Mouse (Mus musculus): Measurements from ENCODE around the gene Gm20721. TPM values are rescaled to one million over a fixed set of nuclear protein-coding genes. Genes with fewer than 3 reads are reported as not detected.
A peak's percentile ranks its signal among the peaks of the same experiment; 100 is the strongest.

Gm20721 gene
- polyA plus RNA-seq, 1 experiment from 2014 or later = 8.6 TPM

- Histone ChIP-seq H3K9me3 (replicated peaks; ENCODE audit: control insufficient read depth, low read length) (no peaks in the 10 kb centered on the region), H3K36me3 (ENCODE audit: control insufficient read depth, insufficient read depth, low read length) (no peaks in the 10 kb centered on the region), H3K9ac (ENCODE audit: low read depth, low read length) (no peak overlapping the region), H3K4me3 (ENCODE audit: low read depth, low read length) (no peak overlapping the region), H3K27me3 (ENCODE audit: control insufficient read depth, insufficient read depth, low read length) (no peaks in the 10 kb centered on the region), H3K27ac (ENCODE audit: low read depth, low read length) (no peak overlapping the region), H3K4me2 (no peak overlapping the region), H3K4me1 (ENCODE audit: control insufficient read depth, insufficient read depth, low read length) (no peaks in the 10 kb centered on the region)
- 14% methylated on average over 7 of the region's 7 CpGs for WGBS (ENCODE audit: insufficient replicate concordance)
- ATAC-seq (replicated peaks; ENCODE audit: insufficient number of reproducible peaks, low FRiP score, low TSS enrichment) = peak; percentile 42; the same call in 1 of the 2 replicates
Observed at GRCm38 (mm10) chr2:174310913-174311514, 35.5 kb downstream of the Gm20721 start.

GRCm38 (mm10) chr2:174307903-174308302, 38.6 kb downstream of the Gm20721 start:
- Histone ChIP-seq H3K9ac (ENCODE audit: low read depth, low read length) (no peak overlapping the region), H3K9me3 (replicated peaks; ENCODE audit: control insufficient read depth, low read length) (no peaks in the 10 kb centered on the region), H3K27ac (ENCODE audit: low read depth, low read length) (no peak overlapping the region), H3K36me3 (ENCODE audit: control insufficient read depth, insufficient read depth, low read length) (no peaks in the 10 kb centered on the region), H3K4me3 (ENCODE audit: low read depth, low read length) (no peak overlapping the region), H3K4me1 (ENCODE audit: control insufficient read depth, insufficient read depth, low read length) (no peaks in the 10 kb centered on the region), H3K27me3 (ENCODE audit: control insufficient read depth, insufficient read depth, low read length) (no peaks in the 10 kb centered on the region), H3K4me2 (no peak overlapping the region)
- WGBS (ENCODE audit: insufficient replicate concordance) = 57% methylated on average over 3 of the region's 3 CpGs
- no peak for ATAC-seq (replicated peaks; ENCODE audit: insufficient number of reproducible peaks, low FRiP score, low TSS enrichment)

GRCm38 (mm10) chr2:174305646-174306045, 40.9 kb downstream of the Gm20721 start:
- no peak overlapping the region for H3K4me3 ChIP-seq (ENCODE audit: low read depth, low read length)
- 30% methylated on average over 5 of the region's 5 CpGs for WGBS (ENCODE audit: insufficient replicate concordance)
- no peaks in the 10 kb centered on the region for H3K36me3 ChIP-seq (ENCODE audit: control insufficient read depth, insufficient read depth, low read length)
- H3K27me3 ChIP-seq (ENCODE audit: control insufficient read depth, insufficient read depth, low read length) = no peaks in the 10 kb centered on the region
- no peak overlapping the region for H3K4me2 ChIP-seq
- H3K4me1 ChIP-seq (ENCODE audit: control insufficient read depth, insufficient read depth, low read length) = no peaks in the 10 kb centered on the region
- no peak overlapping the region for H3K9ac ChIP-seq (ENCODE audit: low read depth, low read length)
- ATAC-seq (replicated peaks; ENCODE audit: insufficient number of reproducible peaks, low FRiP score, low TSS enrichment) = no peak
- H3K27ac ChIP-seq (ENCODE audit: low read depth, low read length) = no peak overlapping the region
- H3K9me3 ChIP-seq (replicated peaks; ENCODE audit: control insufficient read depth, low read length) = no peaks in the 10 kb centered on the region

GRCm38 (mm10) chr2:174302526-174302925, 44.0 kb downstream of the Gm20721 start:
- no peak overlapping the region for H3K4me3 ChIP-seq (ENCODE audit: low read depth, low read length)
- H3K4me1 ChIP-seq (ENCODE audit: control insufficient read depth, insufficient read depth, low read length) = no peaks in the 10 kb centered on the region
- ATAC-seq (replicated peaks; ENCODE audit: insufficient number of reproducible peaks, low FRiP score, low TSS enrichment) = no peak
- H3K4me2 ChIP-seq = no peak overlapping the region
- no peak overlapping the region for H3K9ac ChIP-seq (ENCODE audit: low read depth, low read length)
- peaks cover 24% of the 10 kb centered on the region; the same call in 1 of the 2 replicates for H3K9me3 ChIP-seq (replicated peaks; ENCODE audit: control insufficient read depth, low read length)
- H3K27ac ChIP-seq (ENCODE audit: low read depth, low read length) = no peak overlapping the region
- H3K36me3 ChIP-seq (ENCODE audit: control insufficient read depth, insufficient read depth, low read length) = no peaks in the 10 kb centered on the region
- H3K27me3 ChIP-seq (ENCODE audit: control insufficient read depth, insufficient read depth, low read length) = peaks cover 21% of the 10 kb centered on the region
- 58% methylated on average over 6 of the region's 6 CpGs for WGBS (ENCODE audit: insufficient replicate concordance)

GRCm38 (mm10) chr2:174300666-174301065, 45.8 kb downstream of the Gm20721 start:
- ATAC-seq (replicated peaks; ENCODE audit: insufficient number of reproducible peaks, low FRiP score, low TSS enrichment) = no peak
- peak overlapping the region; percentile 46 for H3K4me3 ChIP-seq (ENCODE audit: low read depth, low read length)
- 41% methylated on average over 22 of the region's 22 CpGs for WGBS (ENCODE audit: insufficient replicate concordance)
- no peak overlapping the region for H3K9ac ChIP-seq (ENCODE audit: low read depth, low read length)
- H3K27me3 ChIP-seq (ENCODE audit: control insufficient read depth, insufficient read depth, low read length) = peaks cover 21% of the 10 kb centered on the region
- H3K27ac ChIP-seq (ENCODE audit: low read depth, low read length) = no peak overlapping the region
- peaks cover 41% of the 10 kb centered on the region for H3K9me3 ChIP-seq (replicated peaks; ENCODE audit: control insufficient read depth, low read length)
- no peaks in the 10 kb centered on the region; the same call in 1 of the 2 replicates for H3K4me1 ChIP-seq (ENCODE audit: control insufficient read depth, insufficient read depth, low read length)
- H3K4me2 ChIP-seq = peak overlapping the region; percentile 75
- H3K36me3 ChIP-seq (ENCODE audit: control insufficient read depth, insufficient read depth, low read length) = no peaks in the 10 kb centered on the region

- no peaks in the 10 kb centered on the region for H3K36me3 ChIP-seq (ENCODE audit: control insufficient read depth, insufficient read depth, low read length)
- H3K4me2 ChIP-seq = peak overlapping the region; percentile 75
- H3K9me3 ChIP-seq (replicated peaks; ENCODE audit: control insufficient read depth, low read length) = peaks cover 46% of the 10 kb centered on the region
- H3K27ac ChIP-seq (ENCODE audit: low read depth, low read length) = no peak overlapping the region
- H3K9ac ChIP-seq (ENCODE audit: low read depth, low read length) = no peak overlapping the region; the same call in 1 of the 2 replicates
- WGBS (ENCODE audit: insufficient replicate concordance) = 58% methylated on average over 27 of the region's 27 CpGs
- peaks cover 21% of the 10 kb centered on the region for H3K27me3 ChIP-seq (ENCODE audit: control insufficient read depth, insufficient read depth, low read length)
- H3K4me1 ChIP-seq (ENCODE audit: control insufficient read depth, insufficient read depth, low read length) = no peaks in the 10 kb centered on the region; the same call in 1 of the 2 replicates
- peak overlapping the region; percentile 46 for H3K4me3 ChIP-seq (ENCODE audit: low read depth, low read length)
- no peak for ATAC-seq (replicated peaks; ENCODE audit: insufficient number of reproducible peaks, low FRiP score, low TSS enrichment)
Observed at GRCm38 (mm10) chr2:174300186-174300585, 46.3 kb downstream of the Gm20721 start.

- no peak overlapping the region for H3K27ac ChIP-seq (ENCODE audit: low read depth, low read length)
- no peaks in the 10 kb centered on the region; the same call in 1 of the 2 replicates for H3K4me1 ChIP-seq (ENCODE audit: control insufficient read depth, insufficient read depth, low read length)
- H3K27me3 ChIP-seq (ENCODE audit: control insufficient read depth, insufficient read depth, low read length) = peaks cover 21% of the 10 kb centered on the region
- no peaks in the 10 kb centered on the region for H3K36me3 ChIP-seq (ENCODE audit: control insufficient read depth, insufficient read depth, low read length)
- H3K9ac ChIP-seq (ENCODE audit: low read depth, low read length) = no peak overlapping the region
- peak overlapping the region; percentile 46 for H3K4me3 ChIP-seq (ENCODE audit: low read depth, low read length)
- 50% methylated on average over 34 of the region's 34 CpGs for WGBS (ENCODE audit: insufficient replicate concordance)
- peak overlapping the region; percentile 75 for H3K4me2 ChIP-seq
- ATAC-seq (replicated peaks; ENCODE audit: insufficient number of reproducible peaks, low FRiP score, low TSS enrichment) = no peak
- peaks cover 50% of the 10 kb centered on the region for H3K9me3 ChIP-seq (replicated peaks; ENCODE audit: control insufficient read depth, low read length)
Observed at GRCm38 (mm10) chr2:174299771-174300160, 46.7 kb downstream of the Gm20721 start.

GRCm38 (mm10) chr2:174299091-174299770, 47.3 kb downstream of the Gm20721 start:
- WGBS (ENCODE audit: insufficient replicate concordance) = 55% methylated on average over 48 of the region's 48 CpGs
- no peak overlapping the region for H3K27ac ChIP-seq (ENCODE audit: low read depth, low read length)
- peak overlapping the region; percentile 46 for H3K4me3 ChIP-seq (ENCODE audit: low read depth, low read length)
- H3K36me3 ChIP-seq (ENCODE audit: control insufficient read depth, insufficient read depth, low read length) = no peaks in the 10 kb centered on the region
- H3K27me3 ChIP-seq (ENCODE audit: control insufficient read depth, insufficient read depth, low read length) = peaks cover 21% of the 10 kb centered on the region
- H3K9me3 ChIP-seq (replicated peaks; ENCODE audit: control insufficient read depth, low read length) = peaks cover 53% of the 10 kb centered on the region
- no peak overlapping the region for H3K9ac ChIP-seq (ENCODE audit: low read depth, low read length)
- ATAC-seq (replicated peaks; ENCODE audit: insufficient number of reproducible peaks, low FRiP score, low TSS enrichment) = no peak
- H3K4me1 ChIP-seq (ENCODE audit: control insufficient read depth, insufficient read depth, low read length) = no peaks in the 10 kb centered on the region; the same call in 1 of the 2 replicates
- H3K4me2 ChIP-seq = peak overlapping the region; percentile 75

All from heart, embryonic 11.5 days (tissue).